Mouse (Mus musculus) urinary bladder, postnatal 36 days (tissue): ENCODE results near the gene Gm5741.
"Not testable (repeated sequence)": the region's sequence is repeated elsewhere in the genome, so short reads cannot be mapped to it uniquely, and the experiment has no call there.

ENCODE experiments used
- DNase-seq, 2 experiments: peaks; one replicate each; pipeline ENCODE4 v3.0.0; 2022; ENCODE audit warnings: low spot score in 2 of 2, mixed read lengths in 1 of 2

The Gm5741 gene

GRCm38 (mm10) chr8:85067982-85068381, at the start of gene Gm5741:
Gm5741 (minus strand) TSS chr8:85067982.
- no peak for DNase-seq

GRCm38 (mm10) chr8:85116984-85117383, 49.2 kb upstream of the Gm5741 start:
- DNase-seq: no peak

GRCm38 (mm10) chr8:85115501-85115900, 47.7 kb upstream of the Gm5741 start:
- DNase-seq: no peak

GRCm38 (mm10) chr8:85113241-85113640, 45.5 kb upstream of the Gm5741 start:
- no peak for DNase-seq

GRCm38 (mm10) chr8:85100076-85100665, 32.4 kb upstream of the Gm5741 start:
- DNase-seq: no peak

GRCm38 (mm10) chr8:85096850-85097249, 29.1 kb upstream of the Gm5741 start:
- peak; percentile 25 to 44 for DNase-seq

GRCm38 (mm10) chr8:85096196-85096595, 28.4 kb upstream of the Gm5741 start:
- no peak for DNase-seq

GRCm38 (mm10) chr8:85095566-85095965, 27.8 kb upstream of the Gm5741 start:
- DNase-seq: no peak

- no peak for DNase-seq
Measured at GRCm38 (mm10) chr8:85095051-85095450, 27.3 kb upstream of the Gm5741 start.

- no peak for DNase-seq
Measured at GRCm38 (mm10) chr8:85091526-85092090, 23.8 kb upstream of the Gm5741 start.

GRCm38 (mm10) chr8:85090856-85091255, 23.1 kb upstream of the Gm5741 start:
- DNase-seq: no peak

GRCm38 (mm10) chr8:85088771-85089170, 21.0 kb upstream of the Gm5741 start:
- DNase-seq: no peak

GRCm38 (mm10) chr8:85086238-85086637, 18.5 kb upstream of the Gm5741 start:
- no peak for DNase-seq

GRCm38 (mm10) chr8:85084633-85085032, 16.9 kb upstream of the Gm5741 start:
- DNase-seq: no peak

- peak; percentile 87 to 93 for DNase-seq
Measured at GRCm38 (mm10) chr8:85083108-85083813, 15.5 kb upstream of the Gm5741 start, which contains the start of gene Man2b1. Man2b1 (plus strand) TSS chr8:85083270.

- DNase-seq: not testable (repeated sequence)
Measured at GRCm38 (mm10) chr8:85082169-85082568, 14.4 kb upstream of the Gm5741 start.

GRCm38 (mm10) chr8:85081216-85081555, 13.4 kb upstream of the Gm5741 start, which contains the start of gene Wdr83:
Wdr83 (minus strand) TSS chr8:85081306.
- peak in 1 of 2 experiments; percentile 36 for DNase-seq

- DNase-seq: peak; percentile 41 to 43
Measured at GRCm38 (mm10) chr8:85080532-85081215, 12.9 kb upstream of the Gm5741 start, which contains the start of gene Wdr83os. Wdr83os (plus strand) TSS chr8:85080740.

- no peak for DNase-seq
Measured at GRCm38 (mm10) chr8:85080214-85080531, 12.4 kb upstream of the Gm5741 start.

- peak; percentile 70 to 77 for DNase-seq
Measured at GRCm38 (mm10) chr8:85076993-85077392, 9.2 kb upstream of the Gm5741 start.

- no peak for DNase-seq
Measured at GRCm38 (mm10) chr8:85076001-85076400, 8.2 kb upstream of the Gm5741 start.

- no peak for DNase-seq
Measured at GRCm38 (mm10) chr8:85074617-85075016, 6.8 kb upstream of the Gm5741 start.
